Mouse (Mus musculus): ENCODE measurements at regions not wholly inside any gene's neighbourhood (a gene's known extent, or its start where the extent isn't known, plus 50 kb on each side); places are given as distances from the start of the nearest gene placed in this dataset.

DNA sequence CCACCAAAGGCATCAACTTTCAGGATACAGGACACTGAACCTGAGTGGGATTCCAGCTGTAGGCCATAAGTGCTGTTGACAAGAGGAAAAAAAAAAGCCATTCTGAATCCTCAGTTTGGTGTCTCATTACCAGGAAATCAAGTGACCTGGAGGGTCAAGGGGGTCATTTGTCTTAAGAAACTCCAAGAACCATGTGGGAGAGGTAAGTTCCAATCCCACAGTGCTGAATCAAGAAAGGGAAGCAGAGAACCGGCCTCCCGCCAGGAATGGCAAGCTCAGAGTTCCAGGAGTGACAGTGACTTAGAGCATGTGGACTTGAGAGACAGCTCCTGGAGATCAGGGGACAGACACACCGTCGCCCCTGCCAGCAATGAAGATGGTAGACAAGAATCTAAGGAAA is 67.5 kb upstream of the Peli2 start:
- no peak for DNase-seq (ENCODE audit: low read depth, low spot score)

DNA sequence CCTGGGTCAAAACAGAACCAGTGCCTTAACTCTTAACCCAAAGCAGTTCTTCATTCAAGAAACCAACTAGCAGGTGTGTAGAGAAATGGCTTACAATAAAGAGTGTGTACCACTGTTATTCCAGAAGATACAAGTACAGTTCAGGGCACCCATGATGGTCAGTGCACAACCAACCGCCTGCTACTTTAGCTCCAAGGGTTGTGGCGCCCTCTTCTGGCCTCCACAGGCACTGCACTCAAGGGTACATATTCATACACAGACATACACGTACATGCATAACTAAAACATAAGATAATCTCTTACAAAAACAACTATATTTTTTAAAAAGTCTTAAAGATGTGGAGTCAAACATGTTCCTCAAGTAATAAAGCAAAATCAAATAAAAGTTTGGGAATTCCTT is 65.9 kb upstream of the Peli2 start:
- DNase-seq (ENCODE audit: low read depth, low spot score): no peak

DNA sequence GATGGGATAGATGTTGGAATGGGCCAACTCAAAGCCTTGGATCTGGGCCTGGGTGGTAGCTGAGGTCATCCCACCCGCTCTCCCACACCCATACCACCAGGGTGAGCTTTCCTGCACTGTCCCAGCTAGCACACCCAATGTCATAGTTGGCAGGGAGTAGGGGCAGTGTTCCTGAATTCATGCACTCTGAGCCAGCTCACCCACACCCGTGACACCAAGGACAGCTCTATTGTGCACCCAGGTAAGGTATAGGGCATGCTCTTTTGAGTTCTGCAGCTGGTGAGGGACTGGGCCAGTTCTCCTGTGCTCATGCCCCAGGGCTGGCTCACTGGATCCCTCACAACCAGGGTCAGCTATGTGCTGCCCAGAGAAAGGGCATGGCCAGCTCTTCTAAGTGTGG is 64.8 kb upstream of the Peli2 start:
- DNase-seq (ENCODE audit: low read depth, low spot score): no peak

DNA sequence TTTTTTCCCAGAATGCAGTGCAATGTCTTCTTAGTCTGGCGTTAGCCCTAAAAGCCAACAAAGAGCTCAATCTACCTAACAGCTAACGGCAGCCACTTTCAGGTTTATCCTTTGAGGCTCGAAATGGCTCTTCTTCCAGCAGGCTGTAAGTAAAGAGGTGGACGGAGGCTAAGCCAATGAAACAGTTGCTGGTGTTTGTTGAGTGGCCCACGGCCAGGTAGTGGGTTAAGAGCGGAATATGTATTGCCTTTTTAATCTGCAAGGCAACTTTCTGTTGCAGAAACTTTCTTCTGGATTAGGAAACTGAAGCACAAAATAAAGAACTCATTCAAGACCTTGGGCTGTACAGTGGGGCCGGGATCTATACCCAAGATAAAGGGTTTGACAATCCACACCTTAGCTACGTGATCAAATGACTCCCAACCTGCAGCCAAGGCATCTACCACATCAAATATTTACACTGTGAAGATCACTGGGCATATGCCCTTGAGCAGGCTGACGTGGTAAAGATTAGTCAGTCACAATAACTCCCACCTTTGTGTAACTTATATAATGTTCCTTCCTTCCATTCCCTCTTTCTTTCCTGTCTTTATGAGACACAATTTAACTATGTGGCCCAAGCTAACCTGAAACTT is 62.3 kb upstream of the Peli2 start:
- no peak for DNase-seq (ENCODE audit: low read depth, low spot score)

DNA sequence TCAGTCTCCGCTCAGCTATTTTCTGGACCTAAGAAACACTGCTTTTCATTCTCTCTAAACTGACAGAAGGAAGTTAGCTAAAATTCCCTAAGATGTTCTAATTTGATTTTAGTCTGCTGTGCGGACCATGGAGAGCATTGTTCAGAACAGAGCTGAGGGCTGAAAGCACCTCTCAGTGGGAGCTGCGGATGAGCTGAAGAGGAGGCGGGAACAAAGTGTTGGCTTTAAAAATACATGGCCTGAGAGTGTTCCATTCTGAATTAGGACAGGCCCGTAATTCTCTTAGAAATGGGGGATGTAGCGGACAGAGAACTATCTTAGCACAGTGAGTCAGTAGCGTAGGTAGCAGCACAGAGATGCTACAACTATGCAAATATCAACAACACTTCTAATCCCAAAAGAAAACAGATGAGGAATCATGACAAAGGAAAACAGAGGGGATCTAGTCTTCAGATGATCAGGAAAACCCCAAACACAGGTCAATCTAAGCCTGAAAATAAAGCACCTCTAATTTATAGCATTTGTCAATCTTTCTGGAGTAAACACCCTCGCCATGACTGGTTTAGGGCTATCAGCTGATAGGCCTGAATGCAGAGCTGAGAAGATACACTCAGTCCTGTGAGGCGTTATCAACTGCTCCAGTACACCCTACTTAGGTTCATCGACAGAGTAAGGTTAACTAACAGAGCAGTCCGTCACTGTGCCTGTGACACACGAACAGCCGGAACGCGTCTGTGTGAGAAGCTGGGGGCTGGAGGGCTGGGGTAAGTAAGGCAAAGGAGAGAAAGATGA is 60.8 kb upstream of the Peli2 start:
- no peak for DNase-seq (ENCODE audit: low read depth, low spot score)

DNA sequence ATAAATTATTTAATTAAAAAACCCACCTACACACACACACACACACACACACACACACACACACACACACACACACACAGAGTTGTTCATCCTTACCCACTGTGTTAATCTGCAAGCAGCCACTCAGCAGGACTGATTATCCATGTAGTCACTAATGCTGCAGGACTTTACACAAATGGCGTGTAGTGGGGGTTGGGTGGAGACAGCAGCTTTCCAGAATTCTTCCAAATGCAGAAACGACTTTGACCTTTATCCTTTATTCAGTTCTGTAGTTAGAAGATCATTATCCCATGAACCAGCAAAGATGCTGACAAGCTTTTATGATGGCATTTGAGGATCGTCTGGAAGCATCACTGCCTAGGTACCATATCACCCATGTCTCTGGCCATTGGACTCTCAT is 52.0 kb upstream of the Peli2 start:
- DNase-seq (ENCODE audit: low read depth, low spot score): no peak

Measured in retina, postnatal 7 days (tissue).